Mouse (Mus musculus) ovary, postnatal 10 days (tissue): ENCODE measurements around the gene Chd8.
"Not testable (repeated sequence)": the region's sequence is repeated elsewhere in the genome, so short reads cannot be mapped to it uniquely, and the experiment has no call there.

Experiments
- DNase-seq: peaks from one replicate; pipeline ENCODE4 v3.0.0; 2022; ENCODE audit warnings: low spot score

Gene Chd8

GRCm38 (mm10) chr14:52257484-52258213 lies at the start of gene Chd8:
TSS of gene Chd8 (minus strand) at chr14:52257780.
- peak; percentile 92 for DNase-seq

DNA sequence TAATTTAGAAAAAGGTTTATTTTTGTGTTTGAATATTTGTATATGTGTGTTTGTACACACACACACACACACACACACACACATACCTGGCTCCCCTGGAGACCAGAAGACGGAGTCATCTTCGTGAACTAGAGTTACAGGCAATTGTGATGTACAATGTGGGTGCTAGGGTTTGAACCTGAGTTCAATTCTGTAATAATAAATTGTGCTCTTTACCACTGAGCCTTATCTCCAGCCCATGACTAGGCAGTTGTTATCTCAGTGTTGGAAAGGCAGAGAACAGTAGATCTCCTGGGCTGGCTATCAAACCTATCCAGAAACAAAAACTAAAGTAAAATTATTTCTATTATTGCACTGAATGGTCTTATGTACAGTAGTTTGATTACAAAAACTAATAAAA lies 48.5 kb upstream of the Chd8 start:
- no peak for DNase-seq

- peak; percentile 79 for DNase-seq
These were observed 47.2 kb upstream of the Chd8 start, which contains the start of gene Mettl3 for GRCm38 (mm10) chr14:52304644-52305271. TSS of gene Mettl3 (minus strand) at chr14:52305128.

GRCm38 (mm10) chr14:52303517-52303916 lies 45.9 kb upstream of the Chd8 start:
- DNase-seq: not testable (repeated sequence)

- no peak for DNase-seq
These were observed 38.1 kb upstream of the Chd8 start for GRCm38 (mm10) chr14:52295558-52296264.

DNA sequence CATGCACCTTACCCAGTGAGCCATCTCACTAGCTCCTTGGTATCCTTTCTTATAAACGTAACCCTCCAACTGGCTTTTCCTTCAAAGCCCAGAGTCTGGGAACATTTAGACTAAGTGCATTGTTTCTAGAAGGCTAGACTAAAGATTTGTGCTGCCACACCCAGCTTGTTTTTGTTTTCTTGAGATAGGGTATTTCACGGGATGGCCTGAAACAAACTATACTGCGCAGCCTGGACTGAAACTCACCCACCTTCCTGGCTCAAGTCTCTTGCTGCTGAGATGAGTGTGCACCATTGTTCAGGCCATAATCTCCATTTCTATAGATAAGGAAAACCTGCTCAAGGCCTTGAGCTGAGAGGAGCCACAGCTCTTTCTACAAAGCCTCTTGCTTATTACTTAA lies 26.6 kb upstream of the Chd8 start:
- DNase-seq: no peak

DNA sequence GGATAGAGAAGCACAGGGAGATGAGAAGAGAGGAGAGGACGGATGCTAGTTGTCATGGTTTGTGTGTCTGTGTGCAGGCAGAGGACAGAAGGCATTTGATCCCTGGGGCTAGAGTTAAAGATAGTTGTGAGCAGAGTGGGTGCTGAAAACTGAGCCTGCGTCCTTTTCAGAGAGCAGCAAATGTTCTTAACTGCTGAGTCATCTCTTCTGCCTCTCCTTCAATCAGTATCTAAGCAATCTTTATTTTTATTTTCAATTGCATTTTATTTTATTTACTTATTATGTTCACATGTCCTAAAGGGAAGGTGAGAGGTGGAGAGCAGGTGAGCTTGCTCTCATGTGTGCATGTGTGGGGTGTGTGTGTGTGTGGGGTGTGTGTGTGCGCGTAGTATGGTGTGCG lies 26.0 kb upstream of the Chd8 start:
- DNase-seq: no peak

DNA sequence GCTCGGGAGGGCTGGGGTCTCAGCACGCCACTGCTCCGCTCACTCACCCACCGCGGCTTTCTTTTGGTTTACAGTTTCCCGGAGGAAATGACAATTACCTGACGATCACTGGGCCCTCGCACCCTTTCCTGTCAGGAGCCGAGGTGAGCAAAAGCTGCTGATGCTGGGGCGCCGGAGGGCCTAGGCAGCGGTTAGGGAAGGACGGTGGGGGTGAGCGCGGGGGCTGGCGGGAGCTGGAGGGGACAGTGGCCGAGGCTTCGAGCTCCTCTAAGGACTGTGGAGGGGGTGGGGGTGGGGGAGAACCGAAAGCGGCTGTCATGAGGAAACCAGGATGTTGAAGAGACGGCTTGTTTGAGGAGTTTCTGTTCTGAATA lies 22.2 kb upstream of the Chd8 start:
- no peak for DNase-seq

DNA sequence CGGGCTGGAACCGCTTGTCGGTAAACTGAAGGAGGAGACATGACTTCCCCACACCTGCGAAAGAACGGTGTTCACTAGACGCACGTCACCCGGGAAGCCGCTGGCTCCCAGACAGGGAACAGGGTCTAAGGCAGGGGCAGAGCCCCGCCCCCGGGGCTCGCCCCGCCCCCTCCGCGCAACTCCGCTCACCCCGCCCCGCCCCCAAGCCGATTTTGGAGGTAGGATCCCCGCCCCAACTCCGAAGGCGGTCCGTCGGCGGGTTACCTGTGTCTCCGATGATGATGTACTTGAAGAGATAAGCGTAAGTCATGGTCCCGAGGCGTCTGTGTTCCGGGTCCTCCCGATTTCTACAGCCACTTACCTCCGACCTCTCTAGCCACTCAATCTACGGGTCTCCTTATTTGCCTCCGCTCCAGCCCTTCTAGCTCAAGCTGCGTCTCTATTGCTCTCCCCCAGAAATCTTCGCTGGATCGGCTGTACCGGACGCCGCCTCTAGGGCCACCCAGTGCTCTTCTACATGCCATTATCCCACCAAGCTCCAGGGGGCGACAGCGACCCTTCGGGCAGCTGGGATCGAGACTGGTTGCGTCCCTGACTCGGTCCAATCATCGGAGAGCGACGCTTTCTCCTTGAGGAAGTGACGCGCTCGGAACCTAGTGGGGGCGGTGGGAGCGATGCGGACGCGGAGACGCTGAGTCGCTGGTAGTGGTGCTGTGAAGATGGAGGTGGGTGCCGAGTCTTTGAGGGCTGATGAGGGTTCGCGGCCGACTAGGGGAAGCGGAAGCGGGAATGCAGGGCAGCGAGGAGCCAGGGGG lies 21.6 kb upstream of the Chd8 start, which contains the start of the genes Tox4 and Rab2b:
Tox4 (plus strand) TSS at position 215 of the 815 bp plus-strand sequence.
Rab2b (minus strand) TSS at position 614 of the 815 bp plus-strand sequence.
- DNase-seq: peak; percentile 94

GRCm38 (mm10) chr14:52277210-52277609 lies 19.6 kb upstream of the Chd8 start:
- no peak for DNase-seq

DNA sequence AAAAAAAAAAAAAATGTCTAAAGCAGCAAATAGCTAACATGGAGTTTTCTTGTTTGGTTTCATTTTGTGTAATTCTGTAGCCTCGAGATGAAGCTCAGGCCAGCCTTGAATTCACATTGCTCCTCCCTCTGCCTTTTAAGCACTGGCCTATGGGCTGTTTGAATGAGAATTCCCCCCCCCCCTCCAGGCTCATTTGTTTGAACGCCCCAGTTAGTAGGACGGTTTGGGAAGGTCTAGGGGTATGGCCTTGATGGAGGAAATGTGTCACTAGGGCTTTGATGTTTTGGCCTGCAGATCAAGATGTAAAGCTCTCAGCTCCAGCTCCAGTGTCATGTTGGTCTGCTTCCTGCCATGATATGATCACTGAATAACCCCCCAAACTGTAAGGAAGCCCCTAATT lies 15.2 kb upstream of the Chd8 start:
- no peak for DNase-seq

DNA sequence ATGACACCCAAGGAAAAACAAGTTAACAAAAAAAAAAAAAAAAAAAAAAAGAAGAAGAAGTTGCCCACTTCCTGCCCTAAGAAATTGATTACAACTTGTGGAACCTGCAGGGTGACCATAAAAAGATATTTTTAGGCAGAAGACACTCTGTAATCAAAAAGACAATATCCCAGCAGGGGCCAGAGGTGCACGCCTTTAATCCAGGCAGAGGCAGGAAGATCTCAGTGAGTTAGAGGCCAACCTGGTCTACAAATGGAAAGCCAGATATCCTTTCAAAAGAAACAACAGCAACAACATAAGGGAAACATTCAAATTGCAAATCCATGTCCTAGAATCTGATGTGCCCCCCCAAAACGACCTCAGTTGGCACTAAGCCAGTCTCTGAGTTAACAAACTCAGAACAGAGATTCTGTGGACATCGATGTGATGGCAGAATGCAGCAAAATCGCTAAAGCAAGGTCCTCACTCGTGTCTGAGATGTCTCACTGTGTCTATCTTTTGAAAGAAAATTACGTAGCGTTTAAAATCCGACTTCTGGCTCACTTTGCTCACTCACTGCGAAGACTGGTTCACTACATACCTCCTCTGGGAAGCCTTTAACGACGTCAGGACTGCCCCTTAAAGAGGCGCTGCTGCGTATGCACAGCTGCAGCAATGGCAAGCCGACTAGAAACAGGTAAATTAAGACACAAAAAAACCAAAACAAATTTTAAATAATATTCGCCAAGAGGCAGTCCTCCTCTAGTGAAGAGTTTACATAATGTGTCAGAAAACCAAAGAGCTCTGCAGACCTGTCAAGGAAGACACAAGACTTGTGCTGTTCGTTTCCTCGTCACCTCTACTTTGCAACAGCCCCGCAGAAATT lies 1.0 kb downstream of the Chd8 start:
- no peak for DNase-seq

- DNase-seq: no peak
These were observed 11.5 kb downstream of the Chd8 start for GRCm38 (mm10) chr14:52246129-52246528.

DNA sequence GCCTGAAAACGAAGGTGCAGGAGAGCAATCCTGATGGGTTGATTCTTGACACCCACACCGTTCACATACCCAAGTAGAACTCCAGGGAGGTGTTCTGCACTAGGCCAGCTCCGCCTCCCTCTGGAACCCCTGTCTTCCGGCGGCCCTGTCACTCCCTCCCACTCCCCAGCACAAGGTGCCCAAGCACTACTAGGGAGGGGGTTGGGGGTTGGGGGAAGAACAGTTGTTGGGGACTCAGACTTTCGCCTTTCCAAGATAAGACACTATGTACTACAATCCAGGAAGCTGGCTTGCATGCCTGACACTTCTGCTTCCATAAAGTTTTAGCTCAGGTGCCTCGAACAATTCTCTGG lies 12.9 kb downstream of the Chd8 start:
- no peak for DNase-seq

- DNase-seq: peak; percentile 99
These were observed 13.4 kb downstream of the Chd8 start for GRCm38 (mm10) chr14:52244041-52244689.

- DNase-seq: no peak
These were observed 21.4 kb downstream of the Chd8 start for GRCm38 (mm10) chr14:52236216-52236615.

DNA sequence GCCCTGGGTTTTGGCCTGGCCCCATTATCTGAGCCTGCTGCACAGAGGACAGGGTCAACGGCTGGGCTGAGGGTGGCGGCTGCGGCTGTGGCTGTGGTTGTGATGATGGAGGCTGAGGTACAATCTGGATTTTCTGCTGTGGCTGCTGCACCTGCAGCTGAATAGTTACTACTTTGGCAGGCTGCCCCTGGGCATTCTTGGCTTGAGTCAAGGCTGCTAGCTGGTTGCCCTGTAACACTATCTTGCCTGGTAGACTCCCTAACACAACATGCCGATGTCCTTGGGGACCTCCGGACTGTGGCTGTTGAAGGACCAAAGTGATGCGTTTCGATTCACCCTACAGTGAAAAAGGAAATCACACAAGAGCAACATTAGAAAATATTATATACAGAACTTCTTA lies 22.4 kb downstream of the Chd8 start:
- no peak for DNase-seq

DNA sequence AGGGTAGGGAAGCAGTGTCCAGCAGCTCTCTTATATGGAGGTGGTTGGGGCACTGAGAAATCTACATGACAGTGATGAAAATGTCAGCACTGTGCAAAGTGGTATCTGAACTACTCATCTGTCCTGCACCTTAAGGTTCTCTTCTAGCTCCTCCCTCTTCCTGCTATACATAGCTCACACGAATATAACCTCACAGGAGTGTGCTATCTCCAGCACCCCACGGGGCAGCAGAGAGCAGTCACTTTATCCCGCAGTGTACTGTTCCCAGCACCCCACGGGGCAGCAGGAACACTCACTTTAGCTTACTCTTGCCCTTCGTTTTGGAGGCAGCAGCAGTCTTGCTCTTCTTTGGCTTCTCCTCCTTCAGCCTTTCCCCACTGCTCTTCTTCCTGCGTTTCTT lies 25.3 kb downstream of the Chd8 start:
- DNase-seq: no peak

DNA sequence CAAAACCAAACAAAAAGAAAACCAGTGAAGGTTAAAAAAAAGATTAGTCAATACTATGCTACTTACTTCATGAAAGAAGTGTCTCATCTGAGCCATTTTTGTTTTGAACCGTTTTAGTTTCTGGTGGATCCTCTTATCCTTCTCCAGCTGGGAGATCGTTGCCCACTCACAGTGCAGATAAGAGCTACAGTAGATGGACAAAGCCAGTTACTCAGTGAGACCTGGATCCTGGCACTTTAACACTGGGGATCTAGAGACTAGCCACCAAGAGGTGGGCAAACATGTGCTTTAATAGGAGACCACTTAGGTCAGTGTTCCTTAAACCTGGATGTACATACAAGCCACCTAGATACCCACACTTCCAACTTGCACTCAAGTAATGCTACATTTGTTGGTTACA lies 31.6 kb downstream of the Chd8 start:
- no peak for DNase-seq

GRCm38 (mm10) chr14:52217261-52217660 lies 40.3 kb downstream of the Chd8 start:
- DNase-seq: no peak

DNA sequence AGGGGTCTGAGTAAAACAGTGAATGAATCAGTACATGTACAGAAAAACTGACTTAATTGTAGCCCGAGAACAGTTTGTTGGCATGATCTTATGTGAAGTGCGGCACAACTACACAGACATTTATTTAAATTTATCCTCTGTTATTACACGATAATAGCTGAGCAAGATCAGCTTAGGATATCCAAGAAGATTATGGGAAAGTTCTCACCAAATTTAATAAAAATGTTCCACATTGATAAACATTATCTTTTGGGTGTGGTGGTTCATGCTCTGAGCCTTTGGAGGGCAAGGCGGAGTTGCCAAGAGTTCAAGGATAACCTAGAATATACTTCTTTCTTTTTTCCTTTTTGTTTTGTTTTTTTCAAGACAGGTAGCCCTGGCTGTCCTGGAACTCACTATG lies 58.2 kb downstream of the Chd8 start:
- no peak for DNase-seq
